Mouse (Mus musculus) embryo, embryonic 10.5 days (tissue): ENCODE measurements at regions not wholly inside any gene's neighbourhood (a gene's known extent, or its start where the extent isn't known, plus 50 kb on each side); places are given as distances from the start of the nearest gene placed in this dataset.
"Not testable (repeated sequence)": the region's sequence is repeated elsewhere in the genome, so short reads cannot be mapped to it uniquely, and the experiment has no call there.

Source experiments
- DNase-seq: peaks from one replicate; pipeline ENCODE4 v3.0.0-alpha.2; 2015; ENCODE audit warnings: low spot score

DNA sequence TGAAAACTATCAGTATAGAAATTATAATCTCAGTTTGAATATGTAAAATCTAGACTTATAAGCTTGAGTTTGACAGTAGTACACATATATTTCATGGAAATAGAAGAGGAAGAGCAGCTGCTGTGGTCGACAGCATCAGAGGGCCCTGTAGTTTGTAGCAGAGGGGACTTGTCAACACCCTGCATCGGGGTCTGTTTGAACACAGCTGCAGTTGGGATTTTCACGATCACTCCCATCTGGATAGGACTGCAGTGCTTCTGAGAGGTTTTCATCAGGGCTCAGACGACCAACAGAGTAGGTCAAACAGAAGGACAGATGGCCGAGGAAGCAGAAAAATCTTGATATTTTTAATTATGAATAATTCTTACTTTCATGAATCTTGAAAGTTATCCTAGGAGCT lies 523.8 kb downstream of the Tpm3-rs7 start:
- no peak for DNase-seq

DNA sequence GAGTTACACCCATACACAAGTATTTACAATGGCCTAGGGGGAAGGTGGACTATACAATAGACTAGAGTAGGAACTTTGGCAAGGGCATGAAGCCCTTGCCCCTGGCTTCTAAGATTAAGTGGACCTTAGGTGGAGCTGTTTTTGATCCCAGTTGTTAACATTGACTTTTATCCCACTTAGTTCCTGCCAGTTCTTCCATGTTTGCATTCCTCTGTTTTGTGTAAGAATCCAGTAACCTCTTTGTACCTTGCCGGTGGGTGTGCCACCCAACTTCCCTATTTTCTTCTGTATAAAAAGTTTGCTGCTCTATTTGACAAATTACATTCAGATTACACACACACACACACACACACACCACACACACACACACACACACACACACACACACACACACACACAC lies 533.4 kb downstream of the Tpm3-rs7 start:
- DNase-seq: not testable (repeated sequence)

DNA sequence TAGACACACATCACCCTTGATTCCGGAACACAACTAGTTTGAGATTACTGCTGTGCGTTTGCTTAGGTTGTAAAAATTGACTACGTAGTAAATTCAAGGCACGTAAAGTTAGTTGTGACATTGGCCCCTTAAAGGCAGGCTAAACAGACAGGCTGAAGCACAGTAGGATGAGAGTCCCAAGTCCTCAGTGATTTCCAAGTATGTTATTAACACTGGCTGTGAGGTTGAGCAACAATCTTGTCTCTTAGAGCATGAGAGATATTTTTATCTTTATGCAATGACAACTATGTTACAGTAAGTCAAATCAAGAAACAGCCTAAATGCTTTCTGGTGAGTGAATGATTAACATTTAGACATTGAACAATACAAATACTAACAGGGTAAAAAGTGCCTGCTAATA lies 538.6 kb downstream of the Tpm3-rs7 start:
- DNase-seq: no peak

DNA sequence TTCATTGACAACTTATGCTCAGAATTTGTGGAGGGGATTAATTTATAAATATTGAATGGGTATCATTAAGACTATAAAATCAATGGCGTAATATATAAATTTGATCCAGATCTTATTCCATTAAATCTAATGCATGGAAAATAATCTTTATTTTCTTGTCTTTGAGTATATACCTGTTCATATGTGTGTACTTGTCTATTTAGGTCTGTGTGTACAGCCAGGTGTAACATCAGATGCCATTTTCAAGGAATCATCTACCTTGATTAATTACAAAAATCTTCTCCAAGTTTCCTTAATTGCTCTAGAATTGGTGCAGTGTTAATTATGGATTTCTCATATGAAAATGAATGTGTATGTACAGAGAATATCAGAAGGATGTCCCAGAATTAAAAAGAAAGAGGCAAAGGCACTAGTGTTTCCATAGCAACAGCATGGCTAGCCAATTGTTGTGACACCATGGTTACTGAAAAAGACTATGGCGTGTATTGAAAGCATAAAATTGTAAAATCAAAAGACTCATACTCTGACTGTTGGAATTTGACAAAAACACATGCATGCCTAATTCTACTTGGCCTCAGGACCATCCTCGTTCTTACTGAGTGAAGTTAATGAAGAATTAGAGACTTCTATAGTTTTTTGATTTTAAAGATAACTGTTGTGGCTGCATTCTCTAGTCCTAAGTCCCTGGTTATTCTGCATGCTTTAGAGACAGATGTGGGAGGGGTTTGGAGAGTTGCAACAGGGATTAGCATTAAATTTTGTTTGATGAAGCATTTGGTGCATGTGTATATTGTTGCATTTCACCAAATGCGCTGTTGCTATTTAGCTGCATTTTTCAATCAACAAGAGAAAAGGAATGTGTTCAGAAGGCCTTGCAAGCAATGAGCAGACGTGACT lies 553.0 kb downstream of the Tpm3-rs7 start:
- peak; percentile 18 for DNase-seq

DNA sequence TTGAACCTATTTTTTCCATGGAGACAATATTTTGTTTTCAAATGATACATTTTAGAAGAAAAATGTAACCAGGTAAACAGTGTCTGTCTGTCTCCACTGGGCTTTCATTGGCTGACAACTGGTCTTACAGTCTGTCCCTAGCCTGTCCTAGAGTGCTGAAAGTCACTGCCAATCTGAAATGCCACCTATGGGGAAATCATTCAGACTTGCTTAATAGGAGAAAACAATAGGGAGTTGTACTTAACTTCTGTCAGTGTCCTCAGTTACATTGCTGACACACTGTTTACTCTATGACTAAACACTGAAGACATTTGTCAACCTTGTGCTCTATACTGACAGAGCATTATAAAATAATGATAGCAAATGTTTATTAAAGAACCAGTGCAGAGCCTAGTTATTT lies 569.2 kb downstream of the Tpm3-rs7 start:
- no peak for DNase-seq

DNA sequence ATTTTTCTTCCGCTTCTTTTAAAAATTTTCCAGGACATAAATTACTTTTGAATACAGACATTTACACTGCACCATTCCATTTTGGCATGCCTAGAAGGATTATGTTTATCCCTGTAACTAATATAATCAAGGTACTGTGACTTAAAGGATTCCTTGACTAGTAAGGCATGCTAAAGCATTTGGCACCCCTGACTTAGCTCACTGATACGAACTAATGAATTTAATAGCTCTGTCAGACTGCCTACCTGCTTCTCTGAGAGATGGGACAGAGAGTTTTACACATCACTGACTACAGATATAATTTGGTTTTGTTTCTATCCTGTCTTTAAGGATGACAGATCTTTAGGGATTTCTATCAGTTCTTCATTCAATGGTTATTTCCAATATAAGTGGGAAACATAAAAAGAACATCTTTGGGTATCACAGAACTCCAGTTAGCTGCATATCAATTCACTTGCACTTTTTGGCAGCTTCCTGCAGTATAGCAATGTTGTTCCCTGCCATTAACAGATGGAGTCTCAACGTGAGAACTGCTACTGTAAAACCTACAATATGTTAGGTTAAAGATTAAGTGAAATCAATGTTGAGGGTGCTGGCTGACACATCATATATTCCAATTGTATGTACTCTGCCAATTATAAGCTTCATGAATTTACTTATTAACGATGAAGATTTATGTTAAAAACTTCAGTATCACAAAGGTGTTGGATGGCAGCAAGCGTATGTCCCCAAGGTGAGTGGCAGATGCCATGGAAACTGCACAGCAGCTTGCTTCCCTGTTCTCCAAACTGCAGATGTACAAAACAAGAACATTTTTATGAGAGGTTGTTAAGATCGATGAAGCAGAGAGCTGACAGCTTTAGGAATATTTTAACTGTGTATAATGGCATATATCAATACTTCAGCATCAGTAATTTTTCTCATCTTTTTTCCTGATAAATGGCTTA lies 572.8 kb downstream of the Tpm3-rs7 start:
- DNase-seq: no peak

DNA sequence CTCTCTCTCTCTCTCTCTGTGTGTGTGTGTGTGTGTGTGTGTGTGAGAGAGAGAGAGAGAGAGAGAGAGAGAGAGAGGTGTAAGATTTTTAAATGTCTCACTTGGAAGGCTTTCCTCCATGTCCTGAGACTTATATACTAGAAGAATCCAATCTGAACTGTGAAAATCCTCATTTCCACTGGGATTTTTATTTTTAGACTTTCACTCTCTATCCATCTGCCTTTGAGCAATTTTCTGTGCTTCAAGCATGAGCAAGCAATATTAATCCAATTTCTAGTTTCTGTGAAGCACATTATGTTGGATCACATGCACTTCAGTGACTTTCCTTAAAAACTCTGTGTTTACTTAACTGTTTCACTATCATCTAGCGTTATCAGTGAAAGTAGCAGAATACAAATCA lies 616.4 kb downstream of the Tpm3-rs7 start:
- no peak for DNase-seq

DNA sequence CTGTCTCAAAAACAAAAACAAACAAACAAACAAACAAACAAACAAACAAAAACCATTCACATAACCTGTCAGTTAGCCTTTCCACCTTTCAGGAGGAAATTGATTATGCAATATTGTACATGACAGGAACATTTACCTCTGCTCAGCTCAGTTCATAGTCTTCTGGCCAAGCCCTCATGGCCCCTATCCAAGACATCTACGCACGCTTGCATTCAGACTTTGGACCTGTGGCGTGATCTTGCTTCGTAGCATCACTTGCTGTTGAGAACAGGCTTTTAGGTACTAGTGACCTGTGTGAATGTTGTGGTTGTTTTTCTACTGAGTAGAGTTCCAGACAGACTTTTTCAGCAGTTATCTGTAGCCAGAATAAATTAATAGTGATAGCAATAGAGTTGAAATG lies 619.4 kb downstream of the Tpm3-rs7 start:
- no peak for DNase-seq
